Mouse (Mus musculus) cerebellum, adult 2 months (tissue): Measurements from ENCODE around the gene Chrna4.

Experiments used
- CTCF ChIP-seq: fragments of 200-500 bp; IDR thresholded peaks from 2 replicates; pipeline ENCODE4 v1.5.1; 2011; ENCODE audit warnings: low read depth, mild to moderate bottlenecking, control low read depth, low read length, moderate library complexity, borderline replicate concordance; ENCODE audit not compliant: insufficient read depth
- POLR2A ChIP-seq: fragments of 200-500 bp; IDR thresholded peaks from 2 replicates; pipeline ENCODE4 v1.6.1; 2011; ENCODE audit warnings: low read length, control low read depth, borderline replicate concordance; ENCODE audit not compliant: insufficient read depth

- no peak for TF ChIP-seq CTCF
- no peak for TF ChIP-seq POLR2A
Observed at GRCm38 (mm10) chr2:181075501-181075900, 32.2 kb upstream of the Chrna4 start.
